Mouse (Mus musculus) layer of hippocampus, adult 8-10 months (tissue): ENCODE measurements around the gene Map2. TPM values are rescaled to one million over a fixed set of nuclear protein-coding genes. Genes with fewer than 3 reads are reported as not detected.

Experiments used
- DNase-seq, 2 experiments: peaks; one replicate each; pipeline ENCODE4 v3.0.0; 2022; ENCODE audit warnings: low spot score in 2 of 2
- total RNA-seq, 4 experiments: library from RNA; stranded (reverse); gene quantifications; 2 replicates each; pipeline ENCODE4 v1.2.4; 2022

Map2 gene
- total RNA-seq, 4 experiments from 2014 or later = 996 to 1,181 (median 1,047) TPM

DNA sequence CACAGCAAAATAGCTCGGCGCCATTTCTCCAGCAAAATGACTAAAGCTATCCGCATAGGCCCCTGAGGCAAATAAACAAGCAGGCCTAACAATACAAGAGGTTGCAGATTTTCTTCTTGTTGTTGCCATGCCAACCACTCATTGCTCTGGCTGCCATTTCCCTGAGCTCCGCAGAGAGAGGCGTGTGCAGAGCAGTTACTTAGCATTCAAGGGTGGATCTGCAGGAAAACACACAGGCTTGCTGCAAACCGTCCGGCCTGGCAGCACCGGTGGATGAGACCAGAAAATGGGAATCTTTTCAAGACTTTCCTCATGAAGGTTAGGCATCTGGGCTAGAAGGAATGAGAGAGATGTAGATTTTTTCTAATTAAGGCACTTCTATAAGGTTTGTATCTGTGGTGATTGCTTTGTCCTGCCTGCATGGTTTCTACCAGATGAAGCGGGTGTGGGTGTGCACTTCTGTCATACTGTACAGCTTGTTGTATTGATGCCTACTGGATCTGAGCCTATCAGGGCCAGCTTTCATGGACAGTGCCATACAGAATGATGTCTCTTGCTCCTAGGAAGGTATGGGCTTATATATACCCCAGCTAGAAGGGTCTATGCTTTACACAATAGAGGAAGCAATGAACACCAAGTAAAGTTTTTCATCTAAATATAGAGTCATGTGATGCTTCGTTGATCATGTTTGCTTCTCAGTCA lies 211.8 kb downstream of the Map2 start:
- DNase-seq = peak; percentile 70 to 82

DNA sequence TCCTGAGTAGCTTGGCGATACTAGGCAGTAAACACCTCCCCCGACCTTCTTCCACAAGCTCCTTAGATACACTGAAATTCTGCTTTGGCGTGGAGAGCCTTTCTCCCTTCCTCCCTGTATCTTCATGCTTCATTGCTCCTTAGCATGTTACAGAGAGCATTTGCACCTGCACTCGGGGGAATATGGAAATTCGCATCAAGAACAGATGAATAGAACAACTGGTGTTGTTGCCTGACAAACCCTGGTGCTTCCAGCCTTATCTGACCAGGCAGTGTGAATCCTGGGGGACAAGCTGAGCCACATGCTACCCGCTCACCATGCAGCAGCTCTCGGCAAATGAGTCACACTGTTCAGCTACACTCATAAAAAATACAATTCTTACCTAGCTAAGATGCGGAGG lies 213.5 kb downstream of the Map2 start:
- no peak for DNase-seq

GRCm38 (mm10) chr1:66394944-66395637 lies 220.0 kb downstream of the Map2 start:
- DNase-seq = no peak

- no peak for DNase-seq
Observed at GRCm38 (mm10) chr1:66395826-66396225, 220.8 kb downstream of the Map2 start.

- DNase-seq = no peak
Observed at GRCm38 (mm10) chr1:66401902-66402301, 226.8 kb downstream of the Map2 start.

DNA sequence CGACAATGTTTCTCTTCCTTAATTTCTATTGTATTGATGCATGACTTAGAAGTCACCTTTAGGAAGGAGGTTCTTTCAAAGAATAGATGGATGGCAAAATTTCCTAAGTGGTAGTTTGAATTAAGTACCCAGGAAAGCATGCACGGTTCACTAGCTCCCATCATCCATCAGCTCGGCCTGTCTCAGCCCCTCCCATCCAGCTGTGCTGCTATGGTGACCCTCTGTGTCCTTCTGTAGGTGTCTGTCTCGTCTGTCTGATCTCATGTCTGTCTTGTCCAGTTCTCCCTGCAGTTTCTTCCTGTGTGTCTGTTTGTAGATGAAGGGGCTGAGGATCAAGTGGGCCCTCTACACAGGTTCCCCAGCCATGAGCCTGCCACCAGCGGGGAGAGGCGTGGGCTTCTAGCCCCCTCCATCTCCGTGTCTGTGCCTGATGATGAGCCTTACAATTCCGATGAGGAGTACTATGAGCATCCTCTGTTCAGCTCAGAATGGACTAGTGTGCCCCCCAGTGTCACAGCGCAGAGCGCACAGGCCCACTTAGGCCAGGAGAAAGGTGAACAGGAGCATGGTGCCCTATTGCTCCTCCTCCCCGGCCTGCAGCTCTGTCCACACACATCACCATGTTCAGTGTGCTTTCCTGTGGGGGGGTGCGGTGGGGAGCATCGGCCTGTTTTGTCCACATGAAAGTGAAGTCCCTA lies 232.3 kb downstream of the Map2 start:
- no peak for DNase-seq

DNA sequence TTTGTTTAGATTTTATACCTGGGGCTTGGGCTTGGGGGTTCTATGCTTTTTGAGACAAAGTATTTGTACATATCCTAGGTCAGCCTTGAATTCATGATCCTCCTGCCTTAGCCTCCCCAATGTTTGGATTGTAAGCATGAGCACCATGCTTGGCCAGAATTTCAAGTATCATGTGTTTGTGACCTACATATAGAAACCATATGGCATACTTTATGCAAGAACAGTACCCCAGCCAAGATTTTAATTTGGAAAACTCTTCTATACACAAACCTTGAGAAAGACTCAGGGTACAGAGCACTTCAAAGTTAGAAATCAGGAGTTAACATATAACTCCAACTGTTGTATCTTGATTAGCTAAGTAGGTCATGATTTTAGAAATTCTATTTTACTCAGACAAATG lies 243.3 kb downstream of the Map2 start:
- no peak for DNase-seq

- DNase-seq = no peak
Observed at GRCm38 (mm10) chr1:66426073-66426472, 251.0 kb downstream of the Map2 start.

DNA sequence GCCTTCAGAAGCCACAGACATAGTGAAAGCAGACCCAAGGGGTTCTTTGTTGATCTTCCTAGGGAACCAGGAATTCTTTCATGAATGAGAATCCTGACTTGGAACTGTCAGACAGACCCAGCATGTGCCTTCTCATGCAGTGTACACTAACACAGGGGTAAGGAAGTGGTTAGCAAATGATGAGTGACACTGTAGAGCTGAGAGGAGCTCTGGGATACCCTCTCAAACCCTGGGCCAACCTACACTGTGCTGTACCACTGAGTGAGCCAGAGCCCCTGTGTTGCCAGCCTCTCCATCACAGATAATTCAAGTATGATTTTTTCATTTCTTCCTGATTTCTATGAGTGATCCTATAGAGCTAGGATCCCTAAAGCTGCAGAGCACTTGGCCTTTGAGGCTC lies 255.9 kb downstream of the Map2 start:
- no peak for DNase-seq

DNA sequence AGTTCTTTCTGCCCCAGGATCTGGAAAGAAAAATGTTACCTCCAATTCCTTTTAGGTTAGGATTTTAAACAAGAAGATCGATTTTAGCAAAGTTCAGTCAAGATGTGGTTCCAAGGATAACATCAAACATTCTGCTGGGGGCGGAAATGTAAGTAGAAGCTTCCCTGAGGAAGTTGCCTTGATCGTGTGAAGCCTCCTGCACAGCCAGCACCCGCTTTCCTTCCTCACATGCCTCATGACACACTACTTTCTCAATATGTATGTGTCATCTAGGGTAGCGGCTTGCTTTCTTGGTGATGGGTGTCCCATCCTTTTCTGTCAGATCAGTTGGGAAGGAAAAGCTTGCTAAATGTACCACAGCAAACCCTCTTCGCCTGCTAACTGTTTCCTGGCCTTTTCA lies 256.4 kb downstream of the Map2 start:
- DNase-seq = no peak

DNA sequence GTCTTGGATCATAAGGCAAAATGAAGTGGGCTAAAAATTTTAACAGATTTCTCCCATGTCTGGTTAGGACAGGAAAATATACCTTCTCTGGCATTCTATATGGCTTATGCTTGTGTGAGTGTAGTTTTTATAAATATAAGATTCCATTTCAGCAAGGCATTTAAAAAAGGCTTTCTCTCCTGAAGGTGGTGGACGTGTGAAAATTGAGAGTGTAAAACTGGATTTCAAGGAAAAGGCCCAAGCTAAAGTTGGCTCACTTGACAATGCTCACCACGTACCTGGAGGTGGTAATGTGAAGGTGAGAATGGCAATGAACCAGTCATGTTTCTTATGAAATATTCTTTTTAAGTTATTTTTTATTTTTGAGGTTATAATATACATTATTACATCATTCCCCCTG lies 263.0 kb downstream of the Map2 start:
- no peak for DNase-seq

GRCm38 (mm10) chr1:66442922-66443321 lies 267.8 kb downstream of the Map2 start:
- no peak for DNase-seq

DNA sequence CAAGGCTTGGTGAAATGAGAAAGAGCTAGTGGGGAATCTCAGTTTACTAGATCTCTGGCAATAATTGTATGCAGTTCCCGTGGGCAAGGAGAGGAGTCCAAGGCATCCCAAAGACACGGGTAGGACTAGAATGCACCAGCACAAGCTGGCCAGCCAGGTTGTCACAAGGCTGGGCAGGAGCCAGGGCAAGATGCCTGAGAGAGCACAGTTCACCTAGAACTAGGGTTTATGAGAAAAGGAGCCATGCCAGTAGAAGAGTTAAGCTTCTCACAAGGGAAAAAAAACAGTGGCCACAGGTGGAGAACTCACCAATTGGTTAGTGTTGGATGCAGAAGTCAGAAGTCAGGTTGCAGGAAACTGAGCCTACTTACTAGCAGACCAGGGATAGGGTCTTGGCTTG lies 274.4 kb downstream of the Map2 start:
- DNase-seq = no peak

- DNase-seq = no peak
Observed at GRCm38 (mm10) chr1:66456580-66456979, 281.5 kb downstream of the Map2 start.

DNA sequence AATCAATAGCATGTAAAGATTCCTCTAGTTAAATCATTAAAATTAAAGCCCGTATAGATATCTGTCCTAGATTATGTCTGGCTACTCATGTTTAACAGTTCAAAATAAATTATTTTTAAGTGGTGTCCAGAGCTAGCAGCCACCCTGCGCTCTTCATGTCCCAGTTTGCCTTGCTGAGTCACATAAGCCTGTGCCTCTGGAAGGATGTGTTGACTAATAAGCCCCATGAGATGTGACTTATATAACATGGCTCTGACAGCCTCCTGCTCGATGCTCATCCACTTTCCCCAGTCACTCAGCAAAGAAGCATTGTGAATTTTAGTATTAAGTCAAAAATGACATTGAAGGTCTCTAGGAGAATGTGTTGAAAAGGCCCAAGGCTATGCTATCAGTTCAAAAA lies 282.7 kb downstream of the Map2 start:
- no peak for DNase-seq

- DNase-seq = no peak
Observed at GRCm38 (mm10) chr1:66459394-66459793, 284.3 kb downstream of the Map2 start.

DNA sequence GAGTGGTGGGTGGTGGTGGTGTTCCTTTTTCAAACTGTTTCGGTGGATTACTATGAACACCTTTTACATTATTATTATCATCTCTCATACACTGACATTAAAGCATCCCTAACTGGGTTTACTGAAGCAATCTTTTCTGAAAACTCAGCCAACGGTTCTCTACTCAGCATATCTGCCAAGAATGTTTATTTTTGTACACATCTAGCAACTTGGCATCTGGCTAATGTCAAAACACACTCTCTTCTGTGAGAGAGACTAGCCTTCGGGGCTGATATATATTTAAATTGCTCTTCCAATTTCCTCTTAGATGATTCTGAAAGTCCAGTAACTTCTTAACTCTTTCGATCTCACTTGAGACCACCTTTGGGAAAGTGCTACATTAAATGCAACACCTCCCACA lies 285.8 kb downstream of the Map2 start:
- DNase-seq = no peak

GRCm38 (mm10) chr1:66467821-66468703 lies 293.0 kb downstream of the Map2 start, which contains the start of gene Unc80:
Gene Unc80 (plus strand): TSS chr1:66468367.
- peak in 1 of 2 experiments; percentile 39 for DNase-seq

DNA sequence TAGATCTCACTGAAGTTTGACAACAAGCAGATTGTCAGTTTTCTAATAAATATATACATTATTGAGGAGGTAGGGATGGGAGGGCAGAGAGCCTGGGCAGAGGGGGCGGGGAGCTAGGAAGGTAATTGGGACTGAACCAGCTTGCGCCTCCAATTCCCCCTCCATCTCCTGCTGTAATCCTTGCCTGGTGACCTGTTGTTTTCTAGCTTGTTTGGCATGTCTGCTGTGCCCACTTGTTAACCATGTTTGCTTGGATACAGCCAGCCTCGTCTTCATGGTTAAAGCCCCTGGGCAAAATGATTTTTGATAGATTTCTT lies 293.6 kb downstream of the Map2 start:
- no peak for DNase-seq

DNA sequence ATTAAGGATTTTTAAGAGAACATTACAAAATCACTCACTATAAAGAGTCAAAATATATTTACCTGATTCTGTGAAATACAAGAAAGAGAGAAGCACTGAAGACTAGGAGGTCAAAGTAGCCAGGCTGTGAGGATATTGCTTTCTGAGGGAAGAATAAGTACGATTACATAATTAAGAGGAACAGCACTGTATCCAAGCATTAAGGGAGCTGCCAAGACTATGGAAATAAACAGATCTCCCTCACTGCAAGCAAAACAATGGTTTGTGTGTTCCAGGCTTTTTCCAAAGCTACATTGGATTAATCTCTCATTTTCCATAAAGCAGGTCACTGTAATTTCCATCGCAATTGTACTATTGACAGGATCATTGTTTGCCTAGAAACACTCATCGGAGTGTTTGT lies 307.7 kb downstream of the Map2 start:
- no peak for DNase-seq
